Mouse (Mus musculus) adrenal gland, adult (tissue): ENCODE measurements at regions not wholly inside any gene's neighbourhood (a gene's known extent, or its start where the extent isn't known, plus 50 kb on each side); places are given as distances from the start of the nearest gene placed in this dataset.
"Not testable (repeated sequence)": the region's sequence is repeated elsewhere in the genome, so short reads cannot be mapped to it uniquely, and the experiment has no call there.

Experiments
- DNase-seq, 2 experiments: peaks; one replicate each; pipeline ENCODE4 v3.0.0; 2022 to 2023; ENCODE audit warnings: low spot score in 1 of 2; ENCODE audit not compliant: inconsistent age in 2 of 2

DNA sequence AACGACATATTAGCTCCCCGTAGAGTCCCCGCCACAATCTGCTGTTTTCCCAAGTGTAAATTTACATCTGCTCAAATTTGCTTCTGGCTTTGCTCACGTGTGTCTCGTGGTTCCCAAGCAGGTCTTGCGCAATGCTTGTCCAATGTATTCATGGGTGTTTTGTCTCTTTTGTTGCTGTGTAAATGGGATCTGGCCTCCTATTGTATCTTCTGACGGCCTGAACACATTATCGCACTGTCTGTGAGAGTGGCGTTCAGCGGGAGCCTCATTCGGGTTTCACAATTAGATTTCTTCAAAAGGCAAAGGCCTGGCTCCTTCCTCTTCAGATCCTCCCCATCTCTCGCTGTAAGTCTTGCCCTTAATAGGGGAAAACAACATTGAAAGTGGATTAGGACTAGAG, 274.5 kb downstream of the Fam19a5 start:
- no peak for DNase-seq

- DNase-seq = no peak
Measured at GRCm38 (mm10) chr15:87842097-87842496, 298.0 kb downstream of the Fam19a5 start.

DNA sequence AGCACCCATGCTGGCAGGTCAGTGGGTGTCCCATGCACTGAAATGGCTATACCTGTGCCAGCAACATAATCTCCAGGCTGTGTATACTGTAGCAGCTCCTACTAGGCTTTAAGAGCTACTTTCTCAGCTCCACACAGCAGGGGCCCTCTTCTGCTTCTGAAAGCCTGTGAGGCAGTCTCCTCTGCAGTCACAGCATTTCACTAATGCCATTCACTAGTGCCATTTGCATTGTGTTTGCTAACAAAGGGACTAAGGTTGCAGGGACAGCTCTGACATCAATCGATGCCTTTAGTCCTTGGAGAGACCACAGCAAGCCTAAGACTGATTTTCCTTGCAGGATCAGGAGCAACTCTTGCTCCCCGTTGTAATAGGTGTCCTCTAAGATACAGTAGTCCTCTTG, 315.0 kb downstream of the Fam19a5 start:
- no peak for DNase-seq

- no peak for DNase-seq
Measured at GRCm38 (mm10) chr15:87876286-87876899, 332.3 kb downstream of the Fam19a5 start.

GRCm38 (mm10) chr15:87890903-87891302, 346.8 kb downstream of the Fam19a5 start:
- DNase-seq = no peak

- not testable (repeated sequence) for DNase-seq
Measured at GRCm38 (mm10) chr15:87894866-87895265, 350.8 kb downstream of the Fam19a5 start.

DNA sequence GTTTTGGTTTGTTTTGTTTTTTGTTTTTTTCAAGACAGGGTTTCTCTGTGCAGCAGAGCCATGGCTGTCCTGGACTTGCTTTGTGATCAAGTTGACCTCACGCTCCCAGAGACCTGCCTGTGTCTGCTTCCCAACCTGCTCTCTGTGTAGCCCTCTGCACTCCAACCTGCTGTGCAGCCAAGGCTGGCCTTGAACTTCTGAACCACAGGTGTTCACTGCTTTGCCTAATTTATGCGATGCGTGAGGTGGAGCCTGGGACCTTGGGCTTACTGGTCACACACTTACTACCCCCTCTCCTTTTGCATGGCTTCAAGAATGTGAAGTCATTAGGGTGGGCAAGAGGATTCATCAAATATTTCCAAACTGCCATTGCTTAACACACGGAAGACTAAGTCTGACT, 354.6 kb downstream of the Fam19a5 start:
- no peak for DNase-seq

- DNase-seq = no peak
Measured at GRCm38 (mm10) chr15:87904436-87904835, 360.3 kb downstream of the Fam19a5 start.

- peak in 1 of 2 experiments; percentile 51 for DNase-seq
Measured at GRCm38 (mm10) chr15:87906310-87906709, 362.2 kb downstream of the Fam19a5 start.

DNA sequence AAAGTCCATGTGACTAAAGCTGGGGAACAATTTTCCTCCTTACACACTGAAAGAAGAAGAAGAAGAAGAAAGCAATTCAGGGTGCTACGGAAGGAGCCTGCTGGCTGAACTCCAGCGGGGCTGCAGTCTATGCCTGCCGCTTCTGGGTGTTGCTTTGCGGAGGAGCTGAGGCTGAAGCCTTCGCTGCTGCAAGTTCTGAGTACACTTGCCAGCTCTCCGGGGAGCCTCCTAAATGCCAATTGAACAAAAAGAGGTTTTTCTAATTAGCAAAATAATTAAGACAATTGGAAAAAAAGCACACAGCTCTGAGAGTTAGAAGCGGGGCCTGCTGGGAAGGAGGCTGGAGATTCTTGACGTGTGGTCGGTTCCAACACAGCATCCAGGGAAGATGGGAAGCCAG, 378.0 kb downstream of the Fam19a5 start:
- no peak for DNase-seq

- no peak for DNase-seq
Measured at GRCm38 (mm10) chr15:87922781-87923446, 378.8 kb downstream of the Fam19a5 start.

GRCm38 (mm10) chr15:87923906-87924305, 379.8 kb downstream of the Fam19a5 start:
- peak; percentile 7 to 29 for DNase-seq

DNA sequence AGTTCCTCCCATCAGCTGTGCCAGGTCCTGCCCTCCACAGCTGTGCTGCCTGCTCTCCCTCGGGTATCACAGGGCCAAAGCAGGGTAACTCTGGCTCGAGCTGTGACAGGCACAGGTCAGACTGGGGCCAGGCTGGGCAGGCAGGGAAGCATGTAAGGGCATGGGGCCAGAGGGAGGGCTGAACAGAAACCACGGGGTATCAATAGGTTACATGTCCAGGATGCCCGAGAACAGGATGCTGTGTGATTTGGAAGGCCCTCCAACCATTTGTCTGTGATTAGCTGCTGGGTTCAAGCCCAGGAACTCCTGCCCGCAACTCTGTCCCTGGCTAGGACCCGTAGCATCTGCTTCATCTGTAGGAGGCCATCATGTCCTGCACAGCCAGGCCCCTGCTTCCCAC, 391.9 kb downstream of the Fam19a5 start:
- no peak for DNase-seq

- peak; percentile 57 to 88 for DNase-seq
Measured at GRCm38 (mm10) chr15:87940837-87941236, 396.7 kb downstream of the Fam19a5 start.

- no peak for DNase-seq
Measured at GRCm38 (mm10) chr15:87952531-87952930, 408.4 kb downstream of the Fam19a5 start.

- DNase-seq = no peak
Measured at GRCm38 (mm10) chr15:87955685-87956256, 411.7 kb downstream of the Fam19a5 start.

DNA sequence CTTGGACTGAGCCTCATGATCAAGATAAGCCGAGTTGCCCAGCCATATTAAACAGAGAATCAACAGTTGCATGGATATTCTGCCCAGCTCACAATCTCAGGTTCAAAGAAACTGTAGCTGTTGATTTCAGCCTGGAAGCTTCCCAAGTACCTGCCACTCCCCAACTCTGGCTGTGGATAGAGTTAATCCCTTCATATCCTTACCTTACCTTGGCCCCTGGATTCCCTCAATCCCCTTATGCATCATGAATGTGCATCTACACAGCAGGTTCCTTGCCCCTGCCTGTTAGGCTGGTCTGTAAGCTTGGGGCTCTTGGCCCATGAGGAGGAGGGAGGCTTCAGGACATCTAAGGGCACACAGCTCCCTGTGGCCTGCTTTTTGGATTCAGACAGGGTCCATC, 414.8 kb downstream of the Fam19a5 start:
- no peak for DNase-seq

- no peak for DNase-seq
Measured at GRCm38 (mm10) chr15:87972641-87973040, 428.5 kb downstream of the Fam19a5 start.

DNA sequence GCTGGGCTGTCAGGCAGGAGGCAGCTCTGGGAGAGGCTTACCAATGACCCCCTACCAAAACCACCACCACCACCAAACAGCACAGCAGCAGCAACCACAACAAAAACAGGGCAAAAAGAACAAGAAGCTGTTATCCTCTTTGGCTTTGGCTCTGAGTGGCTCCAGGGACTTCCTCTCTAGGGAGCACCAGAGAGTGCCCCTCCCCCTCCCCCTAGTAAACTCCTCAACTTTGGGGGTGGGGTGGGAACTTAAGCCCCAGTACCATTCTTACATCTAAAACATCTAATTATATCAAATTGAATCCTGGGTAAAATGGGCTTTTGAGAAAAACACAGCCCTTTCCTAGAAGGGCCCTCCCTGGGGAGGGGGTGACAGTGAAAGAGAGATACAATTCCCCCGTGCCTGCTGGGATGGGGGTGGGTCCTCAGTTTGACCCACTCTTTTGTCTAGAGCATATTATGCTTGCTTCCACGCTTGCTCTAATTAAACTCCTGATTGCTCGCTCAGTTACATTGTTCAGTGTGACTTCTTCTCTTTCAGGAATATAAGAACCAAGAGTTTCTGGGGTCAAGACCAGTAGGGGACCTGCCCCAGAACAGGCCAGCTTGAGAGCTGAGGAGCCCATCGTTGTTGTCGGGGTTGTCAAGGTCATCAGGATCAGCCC, 443.4 kb downstream of the Fam19a5 start:
- DNase-seq = no peak

GRCm38 (mm10) chr15:87994546-87994945, 450.4 kb downstream of the Fam19a5 start:
- no peak for DNase-seq

DNA sequence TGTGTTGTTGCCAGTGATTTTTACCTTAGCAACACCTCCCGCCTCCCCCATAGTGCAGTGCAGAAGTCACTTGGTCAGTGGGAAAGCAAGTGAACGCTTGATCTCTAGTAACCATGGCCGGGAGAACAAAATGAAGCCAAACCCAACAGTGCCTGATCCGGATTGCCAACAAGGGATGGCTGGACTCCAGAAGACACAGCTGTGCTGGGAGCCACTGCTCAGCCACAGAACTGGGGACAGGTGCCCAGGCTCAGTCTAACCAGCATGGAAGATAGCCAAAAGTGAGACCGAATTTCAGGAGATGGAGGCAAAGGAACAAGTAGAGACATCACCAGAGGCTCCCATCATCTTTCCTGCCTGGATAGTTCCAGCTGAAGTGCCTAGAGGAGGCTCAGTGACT, 473.0 kb downstream of the Fam19a5 start:
- DNase-seq = no peak

GRCm38 (mm10) chr15:88032751-88033150, 488.7 kb downstream of the Fam19a5 start:
- no peak for DNase-seq
